Mouse (Mus musculus): ENCODE measurements at regions not wholly inside any gene's neighbourhood (a gene's known extent, or its start where the extent isn't known, plus 50 kb on each side); places are given as distances from the start of the nearest gene placed in this dataset.

- Histone ChIP-seq H3K27ac (ENCODE audit: low read depth, low read length) (no peak overlapping the region), H3K27me3 (ENCODE audit: insufficient read depth, low read length) (no peaks in the 10 kb centered on the region), H3K4me2 (ENCODE audit: low read depth, low read length, poor library complexity, severe bottlenecking) (no peak overlapping the region), H3K4me3 (ENCODE audit: low read depth, low read length) (no peak overlapping the region), H3K4me1 (ENCODE audit: insufficient read depth, low read length) (no peaks in the 10 kb centered on the region), H3K36me3 (ENCODE audit: insufficient read depth, low read length) (no peaks in the 10 kb centered on the region), H3K9me3 (ENCODE audit: low read length) (0 out of 2 replicates have a peak, but pooled peaks cover 2% of the 10 kb centered on the region), H3K9ac (replicated peaks; ENCODE audit: low read length, poor library complexity, severe bottlenecking) (no peak overlapping the region)
- 81% methylated on average over 9 of the region's 9 CpGs for WGBS
- TF ChIP-seq CTCF (IDR thresholded peaks at IDR 0.05), result no peak
- DNase-seq (ENCODE audit: low spot score) (no peak), ATAC-seq (ENCODE audit: low FRiP score) (no peak)
Measured at GRCm38 (mm10) chrX:13386354-13386753, 79.6 kb upstream of the Nyx start.

DNA sequence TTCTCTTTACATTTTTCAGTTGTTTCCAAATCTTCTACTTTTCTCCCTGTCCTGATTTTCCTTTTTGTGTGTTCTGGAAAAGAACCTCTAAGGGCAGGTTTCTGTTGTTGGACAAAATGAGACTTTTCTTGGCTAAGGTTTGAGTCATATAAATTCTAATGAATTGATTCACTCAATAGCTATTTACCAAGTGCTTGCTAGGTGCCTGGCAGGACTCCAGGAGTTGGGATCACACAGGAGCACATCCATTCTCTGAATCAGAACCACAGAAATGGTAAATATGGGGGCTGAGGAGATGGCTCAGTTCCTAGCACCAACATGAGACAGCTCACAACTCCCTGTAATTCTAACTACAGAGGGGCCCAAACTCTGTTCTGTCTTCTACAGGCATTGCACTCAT lies 67.4 kb upstream of the Nyx start:
- Histone ChIP-seq H3K27me3 (ENCODE audit: insufficient read depth, low read length) (no peaks in the 10 kb centered on the region), H3K4me2 (ENCODE audit: low read depth, low read length, poor library complexity, severe bottlenecking) (no peak overlapping the region), H3K36me3 (ENCODE audit: insufficient read depth, low read length) (no peaks in the 10 kb centered on the region), H3K4me3 (ENCODE audit: low read depth, low read length) (no peak overlapping the region), H3K4me1 (ENCODE audit: insufficient read depth, low read length) (no peaks in the 10 kb centered on the region), H3K9me3 (ENCODE audit: low read length) (no peaks in the 10 kb centered on the region), H3K9ac (replicated peaks; ENCODE audit: low read length, poor library complexity, severe bottlenecking) (no peak overlapping the region), H3K27ac (ENCODE audit: low read depth, low read length) (no peak overlapping the region)
- DNase-seq (ENCODE audit: low spot score) (no peak), ATAC-seq (ENCODE audit: low FRiP score) (no peak)
- no peak for TF ChIP-seq CTCF (IDR thresholded peaks at IDR 0.05)

GRCm38 (mm10) chrX:13412726-13413125 lies 53.2 kb upstream of the Nyx start:
- 76% methylated on average over 2 of the region's 2 CpGs for WGBS
- no peak overlapping the region for H3K4me2 ChIP-seq (ENCODE audit: low read depth, low read length, poor library complexity, severe bottlenecking)
- no peak overlapping the region for H3K27ac ChIP-seq (ENCODE audit: low read depth, low read length)
- DNase-seq (ENCODE audit: low spot score) (no peak), ATAC-seq (ENCODE audit: low FRiP score) (no peak)
- no peak overlapping the region for H3K4me3 ChIP-seq (ENCODE audit: low read depth, low read length)
- no peak for TF ChIP-seq CTCF (IDR thresholded peaks at IDR 0.05)
- H3K9ac ChIP-seq (replicated peaks; ENCODE audit: low read length, poor library complexity, severe bottlenecking), result no peak overlapping the region
- no peaks in the 10 kb centered on the region for H3K36me3 ChIP-seq (ENCODE audit: insufficient read depth, low read length)
- no peaks in the 10 kb centered on the region for H3K4me1 ChIP-seq (ENCODE audit: insufficient read depth, low read length)
- no peaks in the 10 kb centered on the region for H3K27me3 ChIP-seq (ENCODE audit: insufficient read depth, low read length)
- no peaks in the 10 kb centered on the region for H3K9me3 ChIP-seq (ENCODE audit: low read length)

GRCm38 (mm10) chrX:13413135-13413534 lies 52.8 kb upstream of the Nyx start:
- H3K9ac ChIP-seq (replicated peaks; ENCODE audit: low read length, poor library complexity, severe bottlenecking), result no peak overlapping the region
- no peak overlapping the region for H3K4me3 ChIP-seq (ENCODE audit: low read depth, low read length)
- no peak for TF ChIP-seq CTCF (IDR thresholded peaks at IDR 0.05)
- H3K4me1 ChIP-seq (ENCODE audit: insufficient read depth, low read length), result no peaks in the 10 kb centered on the region
- no peaks in the 10 kb centered on the region for H3K36me3 ChIP-seq (ENCODE audit: insufficient read depth, low read length)
- no peaks in the 10 kb centered on the region for H3K9me3 ChIP-seq (ENCODE audit: low read length)
- WGBS, result 35% methylated on average over 3 of the region's 3 CpGs
- DNase-seq (ENCODE audit: low spot score) (no peak), ATAC-seq (ENCODE audit: low FRiP score) (no peak)
- H3K4me2 ChIP-seq (ENCODE audit: low read depth, low read length, poor library complexity, severe bottlenecking), result no peak overlapping the region
- no peaks in the 10 kb centered on the region for H3K27me3 ChIP-seq (ENCODE audit: insufficient read depth, low read length)
- no peak overlapping the region for H3K27ac ChIP-seq (ENCODE audit: low read depth, low read length)
